19 mouse cellular contexts compared by ENCODE assay signal in genomic region chr8:26509254-26509653, GRCm38 (mm10).
"Had no signal": no experiment of that assay in that cellular context is flagged by ENCODE, and none has a peak within 500 bp of the region (broad histone marks: within the 10 kb centered on the region; RNA-seq: fewer than 3 reads in every experiment).

No protein-coding gene starts in this region.

- ATAC-seq: intestine, embryonic 15.5 days had no signal

- H3K27me3 ChIP-seq: intestine, embryonic 15.5 days; liver, embryonic 15.5 days; megakaryocyte, embryonic 14.5 days; neural tube, embryonic 12.5 days had no signal

- H3K9ac ChIP-seq: intestine, embryonic 15.5 days; limb, embryonic 13.5 days; liver, embryonic 15.5 days; lung, embryonic 15.5 days; neural tube, embryonic 12.5 days; neural tube, embryonic 15.5 days had no signal

- H3K27ac ChIP-seq: intestine, embryonic 15.5 days; kidney, postnatal 0 days; left cerebral cortex, adult 2 months; limb, embryonic 13.5 days; liver, embryonic 15.5 days; lung, embryonic 15.5 days; neural tube, embryonic 12.5 days; neural tube, embryonic 15.5 days had no signal

- DNase-seq: kidney, adult 2 months; kidney, postnatal 25 days; layer of hippocampus, postnatal 36 days; lung, adult 18-20 months; lung, postnatal 10 days; lung, postnatal 36 days; midbrain, embryonic 14.5 days; thymus, adult 18-20 months; thymus, postnatal 36 days had no signal

- H3K9me3 ChIP-seq: intestine, embryonic 15.5 days; limb, embryonic 13.5 days; liver, embryonic 15.5 days; lung, embryonic 15.5 days; neural tube, embryonic 12.5 days; neural tube, embryonic 15.5 days had no signal

- H3K4me3 ChIP-seq: intestine, embryonic 15.5 days; left cerebral cortex, adult 2 months; limb, embryonic 13.5 days; liver, embryonic 15.5 days; lung, embryonic 15.5 days; neural tube, embryonic 12.5 days; neural tube, embryonic 15.5 days had no signal

- H3K4me2 ChIP-seq: intestine, embryonic 15.5 days; limb, embryonic 13.5 days; liver, embryonic 15.5 days; lung, embryonic 15.5 days; midbrain, embryonic 11.5 days; neural tube, embryonic 12.5 days; neural tube, embryonic 15.5 days had no signal

- H3K4me1 ChIP-seq: liver, embryonic 15.5 days; lung, embryonic 15.5 days; megakaryocyte, embryonic 14.5 days had no signal

- H3K36me3 ChIP-seq: intestine, embryonic 15.5 days; limb, embryonic 13.5 days; liver, embryonic 15.5 days; lung, embryonic 15.5 days; neural tube, embryonic 12.5 days; neural tube, embryonic 15.5 days had no signal
